Mouse (Mus musculus) embryonic facial prominence, embryonic 13.5 days (tissue): ENCODE results near the gene Hgf. TPM values are rescaled to one million over a fixed set of nuclear protein-coding genes. Genes with fewer than 3 reads are reported as not detected.

Experiments used
- ATAC-seq: fragments of 200-750 bp; cut with Nextera tagmentation; 2 replicates; pipeline ENCODE4 v1.8.0; 2017; ENCODE audit warnings: low read depth; ENCODE audit not compliant: insufficient number of reproducible peaks, insufficient read depth, low FRiP score, low TSS enrichment
- H3K27ac ChIP-seq: fragments of 300-500 bp; sonication (generic); 2 replicates; pipeline ENCODE4 v1.5.1; 2015; ENCODE audit warnings: moderate library complexity, mild to moderate bottlenecking, inconsistent platforms
- H3K27me3 ChIP-seq: fragments of 300-500 bp; sonication (generic); 2 replicates; pipeline ENCODE4 v1.6.1; 2015; ENCODE audit warnings: mild to moderate bottlenecking, inconsistent platforms
- H3K36me3 ChIP-seq: fragments of 300-500 bp; sonication (generic); 2 replicates; pipeline ENCODE4 v1.6.1; 2015; ENCODE audit warnings: mild to moderate bottlenecking, inconsistent platforms
- H3K4me1 ChIP-seq: fragments of 300-500 bp; sonication (generic); 2 replicates; pipeline ENCODE4 v1.6.1; 2015; ENCODE audit warnings: inconsistent platforms
- H3K4me2 ChIP-seq: fragments of 300-500 bp; sonication (generic); 2 replicates; pipeline ENCODE4 v1.6.1; 2015; ENCODE audit warnings: moderate library complexity, mild to moderate bottlenecking, inconsistent platforms
- H3K4me3 ChIP-seq: fragments of 300-500 bp; sonication (generic); 2 replicates; pipeline ENCODE4 v1.5.1; 2015; ENCODE audit warnings: mild to moderate bottlenecking, inconsistent platforms
- H3K9ac ChIP-seq: fragments of 300-500 bp; sonication (generic); 2 replicates; pipeline ENCODE4 v1.6.1; 2015; ENCODE audit warnings: mild to moderate bottlenecking, inconsistent platforms
- H3K9me3 ChIP-seq: fragments of 300-500 bp; sonication (generic); 2 replicates; pipeline ENCODE4 v1.6.1; 2016; ENCODE audit warnings: inconsistent platforms
- WGBS: fragments of 180-500 bp; shearing (Covaris S2); methylation state at CpG from one replicate; pipeline ENCODE4 v1.1.7; 2015; ENCODE audit warnings: mixed read lengths; 5-methylcytosine and 5-hydroxymethylcytosine counted together
- polyA plus RNA-seq: library from polyadenylated mRNA; unstranded; fragments of >200 nt; fragmentation: Nextera tagmentation; extraction: Ambion mirVana; gene quantifications from 2 replicates; pipeline ENCODE4 v1.2.1, GENCODE M21; 2015

Gene Hgf
- polyA plus RNA-seq, 1 experiment from 2014 or later: 5.5 TPM

DNA sequence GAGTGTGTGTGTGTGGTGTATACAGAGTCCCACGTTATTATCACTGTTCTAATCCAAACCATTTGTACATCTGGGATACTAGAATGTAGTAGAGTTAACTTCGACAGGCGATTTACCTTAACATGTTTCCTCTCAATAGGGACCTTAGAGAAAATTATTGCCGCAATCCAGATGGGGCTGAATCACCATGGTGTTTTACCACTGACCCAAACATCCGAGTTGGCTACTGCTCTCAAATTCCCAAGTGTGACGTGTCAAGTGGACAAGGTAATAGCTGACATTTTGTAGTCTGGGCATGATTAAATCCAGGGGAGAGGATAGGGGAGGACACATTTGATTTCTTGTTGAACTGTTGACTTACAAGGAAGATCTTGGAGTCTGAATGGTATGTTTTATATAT, 44.7 kb downstream of the Hgf start:
- no peak overlapping the region for H3K4me2 ChIP-seq
- H3K27me3 ChIP-seq: no peaks in the 10 kb centered on the region
- no peak overlapping the region for H3K4me3 ChIP-seq
- H3K9me3 ChIP-seq: no peaks in the 10 kb centered on the region
- no peak overlapping the region for H3K9ac ChIP-seq
- no peaks in the 10 kb centered on the region for H3K36me3 ChIP-seq
- 24% methylated on average over 6 of the region's 6 CpGs for WGBS
- ATAC-seq: no peak
- H3K4me1 ChIP-seq: no peaks in the 10 kb centered on the region
- no peak overlapping the region for H3K27ac ChIP-seq

DNA sequence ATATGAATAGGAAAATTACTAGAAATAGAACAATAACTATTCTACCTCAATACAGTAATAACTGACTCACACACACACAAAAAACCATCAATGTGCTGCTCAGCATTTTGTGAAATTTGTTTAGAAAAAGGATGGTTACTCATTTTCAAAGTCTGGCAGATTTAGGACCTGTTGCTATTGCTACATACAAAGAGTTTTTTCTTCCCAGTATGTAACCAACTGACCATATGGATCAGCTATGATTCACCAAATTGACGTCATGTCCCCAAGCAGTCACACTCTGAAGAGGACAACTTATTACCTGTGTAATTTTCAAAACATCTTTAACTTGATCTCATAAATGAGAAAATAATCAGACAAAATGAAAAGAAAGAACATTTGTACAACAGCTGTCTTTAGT, 48.2 kb downstream of the Hgf start:
- Histone ChIP-seq H3K9ac (no peak overlapping the region), H3K9me3 (no peaks in the 10 kb centered on the region), H3K4me1 (no peaks in the 10 kb centered on the region), H3K27me3 (no peaks in the 10 kb centered on the region), H3K4me3 (no peak overlapping the region), H3K36me3 (no peaks in the 10 kb centered on the region), H3K27ac (no peak overlapping the region), H3K4me2 (no peak overlapping the region)
- 67% methylated on average over 1 of the region's 1 CpGs for WGBS
- ATAC-seq: no peak

DNA sequence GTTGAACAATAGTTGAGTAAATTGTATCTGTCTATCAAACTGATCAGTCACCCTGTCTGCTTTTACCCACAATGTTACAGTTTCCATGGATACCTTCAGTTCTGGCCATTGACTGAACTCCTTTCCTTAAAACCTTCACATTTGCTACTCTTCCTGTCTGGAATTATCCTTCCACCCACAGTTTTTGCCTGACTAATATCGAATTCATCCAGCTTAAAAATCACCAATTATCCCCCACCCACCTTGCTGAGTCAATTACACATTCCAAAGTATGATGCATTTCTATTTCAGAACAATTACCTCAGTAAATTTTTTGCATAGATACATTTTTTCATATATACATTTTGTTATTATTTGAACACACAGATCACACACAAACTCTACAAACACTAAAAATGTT, 79.7 kb downstream of the Hgf start:
- ATAC-seq: no peak

DNA sequence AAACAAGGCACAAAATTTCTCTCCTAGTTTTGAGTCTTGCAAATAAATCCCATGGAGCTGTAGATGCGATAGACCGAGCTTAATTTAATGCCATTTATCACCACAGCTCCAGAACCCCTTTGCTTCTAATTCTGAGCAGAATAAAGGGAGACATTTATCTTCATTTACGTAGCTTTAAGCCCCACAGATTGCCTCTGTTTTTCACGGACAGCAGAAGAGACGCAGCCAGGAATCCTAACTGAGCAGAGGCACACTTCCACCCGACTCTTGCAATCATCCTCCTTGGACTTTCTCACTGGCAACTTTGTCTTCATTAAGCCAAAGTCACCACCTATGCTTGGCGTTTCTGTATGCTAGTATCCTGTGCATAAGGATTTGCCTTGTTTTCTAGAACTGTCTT, 93.1 kb downstream of the Hgf start:
- 83% methylated on average over 7 of the region's 7 CpGs for WGBS
- Histone ChIP-seq H3K4me2 (no peak overlapping the region), H3K27me3 (no peaks in the 10 kb centered on the region)

More for the DNA sequence above, 79.7 kb downstream of the Hgf start:
- H3K9ac ChIP-seq: no peak overlapping the region
- 61% methylated on average over 1 of the region's 1 CpGs for WGBS
- H3K27ac ChIP-seq: no peak overlapping the region
- no peaks in the 10 kb centered on the region for H3K9me3 ChIP-seq
- no peaks in the 10 kb centered on the region for H3K4me1 ChIP-seq
- no peak overlapping the region for H3K4me3 ChIP-seq
- H3K4me2 ChIP-seq: no peak overlapping the region
- no peaks in the 10 kb centered on the region for H3K27me3 ChIP-seq
- no peaks in the 10 kb centered on the region for H3K36me3 ChIP-seq

DNA sequence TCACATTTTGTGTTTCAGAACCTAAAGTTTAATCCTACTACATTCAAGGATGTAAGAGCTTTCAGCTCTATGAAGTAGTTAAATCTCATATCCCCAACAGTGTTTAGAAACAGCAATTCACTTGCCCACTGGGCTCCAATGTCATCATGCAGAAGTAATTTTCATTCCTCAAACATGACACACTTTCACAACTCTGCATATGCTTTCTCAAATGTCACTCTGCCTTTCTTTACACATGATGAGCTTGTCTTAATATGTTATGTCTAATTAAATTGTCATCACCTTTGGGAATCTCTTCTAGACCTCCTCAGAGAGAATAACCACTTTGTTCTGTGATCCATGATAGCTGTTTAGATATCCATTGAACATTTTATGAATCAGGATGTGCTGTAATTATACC, 94.4 kb downstream of the Hgf start:
- no peak for ATAC-seq
- no peak overlapping the region for H3K4me3 ChIP-seq

More for the DNA sequence above, 93.1 kb downstream of the Hgf start:
- no peak overlapping the region for H3K4me3 ChIP-seq
- H3K9me3 ChIP-seq: no peaks in the 10 kb centered on the region
- ATAC-seq: no peak
- H3K9ac ChIP-seq: no peak overlapping the region
- H3K27ac ChIP-seq: no peak overlapping the region
- no peaks in the 10 kb centered on the region for H3K4me1 ChIP-seq
- no peaks in the 10 kb centered on the region for H3K36me3 ChIP-seq

DNA sequence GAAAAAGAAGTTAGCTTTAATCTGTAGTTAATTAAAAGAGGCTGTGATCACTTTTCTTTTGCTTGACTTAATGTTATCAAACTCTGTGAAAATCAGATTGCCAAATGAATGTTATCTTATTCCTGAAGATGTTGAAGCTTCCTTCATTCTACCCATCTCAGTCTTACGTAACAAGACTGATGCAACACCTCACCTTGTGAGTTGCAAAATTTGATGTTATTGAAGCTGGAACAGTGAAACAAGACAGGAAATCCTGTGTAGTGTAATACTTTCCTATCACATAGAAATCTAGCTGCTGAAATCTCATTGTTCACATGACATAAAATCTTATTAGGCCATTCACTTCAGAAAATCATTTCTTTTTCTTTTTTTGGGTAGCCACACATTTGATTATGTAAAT, 96.9 kb downstream of the Hgf start:
- Histone ChIP-seq H3K9me3 (no peaks in the 10 kb centered on the region), H3K4me3 (no peak overlapping the region), H3K36me3 (no peaks in the 10 kb centered on the region), H3K4me2 (no peak overlapping the region), H3K4me1 (no peaks in the 10 kb centered on the region), H3K27ac (no peak overlapping the region), H3K9ac (no peak overlapping the region), H3K27me3 (no peaks in the 10 kb centered on the region)
- ATAC-seq: no peak
- 88% methylated on average over 1 of the region's 1 CpGs for WGBS

More for the DNA sequence above, 94.4 kb downstream of the Hgf start:
- H3K27ac ChIP-seq: no peak overlapping the region
- H3K4me2 ChIP-seq: no peak overlapping the region
- no peak overlapping the region for H3K9ac ChIP-seq
- H3K27me3 ChIP-seq: no peaks in the 10 kb centered on the region
- no peaks in the 10 kb centered on the region for H3K4me1 ChIP-seq
- H3K9me3 ChIP-seq: no peaks in the 10 kb centered on the region
- H3K36me3 ChIP-seq: no peaks in the 10 kb centered on the region

DNA sequence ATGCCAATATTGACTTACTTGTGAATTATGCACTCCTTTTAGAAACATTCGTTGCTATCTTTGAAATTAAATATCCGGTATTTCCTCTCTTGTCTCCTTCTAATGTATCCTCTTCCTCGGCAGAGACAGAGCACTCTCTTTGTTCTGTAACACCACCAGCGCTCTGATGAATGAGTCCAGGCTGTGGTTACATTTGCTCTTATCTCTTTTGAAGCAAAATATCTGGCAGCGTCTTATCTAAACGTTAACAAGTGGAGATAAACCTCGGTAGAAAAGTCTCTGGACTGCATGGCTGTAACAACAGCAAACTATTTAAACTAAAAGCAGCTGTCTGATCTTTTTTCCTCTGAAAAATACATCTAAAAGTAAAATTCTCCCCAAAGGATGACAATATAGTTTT, 100.7 kb downstream of the Hgf start:
- ATAC-seq: no peak
- no peaks in the 10 kb centered on the region for H3K9me3 ChIP-seq
- no peak overlapping the region for H3K27ac ChIP-seq
- H3K4me3 ChIP-seq: no peak overlapping the region
- no peaks in the 10 kb centered on the region for H3K4me1 ChIP-seq
- H3K4me2 ChIP-seq: no peak overlapping the region
- no peaks in the 10 kb centered on the region for H3K36me3 ChIP-seq
- no peaks in the 10 kb centered on the region for H3K27me3 ChIP-seq
- whole genome bisulfite sequencing: 44% methylated on average over 7 of the region's 7 CpGs
- H3K9ac ChIP-seq: no peak overlapping the region

Other genes starting within 250 kb of the Hgf start
- 0.14 TPM in 1 of 2 replicates, not detected in the other for gene Gm28710, start 238.3 kb downstream of the Hgf start, polyA plus RNA-seq